Mouse (Mus musculus): Measurements from ENCODE around the gene Tspan17. TPM values are rescaled to one million over a fixed set of nuclear protein-coding genes. Genes with fewer than 3 reads are reported as not detected.
A peak's percentile ranks its signal among the peaks of the same experiment; 100 is the strongest.

Gene Tspan17
- total RNA-seq (2022), result 10 to 100 TPM; 79.3 to 92.1 (median 82.9) TPM

GRCm38 (mm10) chr13:54788740-54789560 is at the start of gene Tspan17:
Gene Tspan17 (plus strand): TSS chr13:54789377.
- peak; percentile 94 to 96 for DNase-seq (ENCODE audit: low spot score in 2 of 2)

DNA sequence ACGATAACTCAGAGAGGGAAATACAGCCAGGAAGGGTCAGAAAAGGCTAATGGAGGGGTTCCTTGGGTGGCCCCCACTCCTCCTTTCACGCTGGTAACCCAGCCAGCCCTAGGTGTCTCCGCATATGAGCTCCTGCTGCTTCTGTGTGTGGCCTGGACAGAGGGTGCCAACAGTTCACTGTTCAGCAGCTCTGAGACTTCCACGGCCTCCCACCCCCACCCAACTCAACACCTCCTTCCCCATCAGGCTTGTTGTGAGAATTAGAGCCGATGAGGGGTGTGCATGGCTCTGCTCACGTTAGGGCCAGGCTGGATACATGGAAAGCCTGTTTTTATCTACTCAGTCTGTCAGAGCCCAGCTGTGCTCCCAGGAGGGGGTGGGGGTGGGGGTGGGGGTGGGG is 43.1 kb upstream of the Tspan17 start:
- peak in 1 of 2 experiments; percentile 7 for DNase-seq (ENCODE audit: low spot score in 2 of 2)

DNA sequence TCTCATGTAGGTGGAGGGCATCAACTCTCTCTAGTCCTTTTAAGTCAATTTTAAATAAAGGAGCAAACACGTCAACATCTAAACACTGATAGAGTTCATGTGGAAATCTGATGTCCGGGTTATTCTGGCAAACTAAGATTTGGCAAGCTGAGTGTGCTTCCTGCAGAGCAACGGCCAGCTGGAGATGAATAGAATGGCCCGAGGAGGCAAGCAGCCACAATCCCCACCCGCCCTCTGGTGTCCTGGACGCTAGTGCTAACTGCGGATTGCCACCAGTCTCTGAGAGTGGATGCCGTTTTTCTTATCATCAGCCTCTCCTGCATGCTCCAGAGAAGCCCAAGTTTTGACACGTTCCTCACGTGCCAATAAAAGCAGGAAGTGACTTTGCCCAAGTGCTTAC is 42.3 kb upstream of the Tspan17 start:
- DNase-seq (ENCODE audit: low spot score in 2 of 2), result no peak

GRCm38 (mm10) chr13:54748190-54748589 is 41.0 kb upstream of the Tspan17 start:
- peak in 1 of 2 experiments; percentile 15 for DNase-seq (ENCODE audit: low spot score in 2 of 2)

- peak in 1 of 2 experiments; percentile 8 for DNase-seq (ENCODE audit: low spot score in 2 of 2)
Observed at GRCm38 (mm10) chr13:54748721-54749060, 40.5 kb upstream of the Tspan17 start.

- peak in 1 of 2 experiments; percentile 20 for DNase-seq (ENCODE audit: low spot score in 2 of 2)
Observed at GRCm38 (mm10) chr13:54749061-54749863, 39.9 kb upstream of the Tspan17 start.

DNA sequence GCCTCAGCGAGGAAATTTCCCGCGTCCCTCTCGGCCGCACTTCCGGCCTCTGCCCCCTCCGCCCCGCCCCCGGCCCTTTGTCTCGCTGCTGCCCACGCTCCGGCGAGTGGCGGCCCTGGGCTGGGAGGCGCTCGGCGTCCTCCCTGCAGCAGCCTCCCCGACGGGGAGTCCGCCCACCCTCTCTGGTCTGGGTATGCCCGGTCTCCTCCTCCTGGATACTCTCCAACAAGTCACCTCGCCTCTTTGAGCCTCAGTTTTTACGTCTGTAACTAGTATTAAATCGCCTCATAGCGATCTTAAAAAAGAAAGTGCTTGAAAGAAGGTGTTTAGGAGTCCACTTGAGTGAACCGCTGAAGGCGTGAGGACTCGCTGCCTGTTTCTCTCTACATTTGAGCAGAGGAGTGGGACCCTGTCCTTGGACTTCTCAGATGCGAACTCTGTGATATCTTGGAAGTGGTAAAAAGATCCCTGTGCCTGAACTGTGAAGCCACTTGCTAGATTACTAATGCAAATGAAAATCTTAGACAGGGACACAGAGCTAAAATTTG is 39.2 kb upstream of the Tspan17 start, which contains the start of gene Gprin1:
Gene Gprin1 (minus strand): TSS at position 11 of the 548 bp plus-strand sequence.
- DNase-seq (ENCODE audit: low spot score in 2 of 2), result no peak

- no peak for DNase-seq (ENCODE audit: low spot score in 2 of 2)
Observed at GRCm38 (mm10) chr13:54750699-54751098, 38.5 kb upstream of the Tspan17 start.

DNA sequence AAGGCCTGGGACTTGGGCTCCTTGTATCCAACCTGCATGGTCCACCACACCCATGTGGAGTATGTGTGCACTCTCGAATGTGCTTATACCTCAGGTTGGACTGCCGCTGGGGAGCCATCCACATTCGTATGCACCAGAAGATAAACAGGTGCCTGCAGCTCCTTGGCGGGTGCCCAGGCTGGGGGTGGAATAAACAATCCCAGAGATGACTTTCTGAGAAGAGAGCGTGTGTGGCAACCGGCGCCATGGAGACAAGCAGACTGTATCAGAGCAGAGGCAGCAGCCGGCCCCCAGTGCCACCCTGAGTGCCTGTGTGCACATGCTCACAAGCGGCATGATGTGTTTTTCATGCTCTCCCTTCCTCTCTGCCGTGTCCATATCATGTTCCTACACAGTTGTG is 36.5 kb upstream of the Tspan17 start:
- DNase-seq (ENCODE audit: low spot score in 2 of 2), result peak; percentile 91 to 92

DNA sequence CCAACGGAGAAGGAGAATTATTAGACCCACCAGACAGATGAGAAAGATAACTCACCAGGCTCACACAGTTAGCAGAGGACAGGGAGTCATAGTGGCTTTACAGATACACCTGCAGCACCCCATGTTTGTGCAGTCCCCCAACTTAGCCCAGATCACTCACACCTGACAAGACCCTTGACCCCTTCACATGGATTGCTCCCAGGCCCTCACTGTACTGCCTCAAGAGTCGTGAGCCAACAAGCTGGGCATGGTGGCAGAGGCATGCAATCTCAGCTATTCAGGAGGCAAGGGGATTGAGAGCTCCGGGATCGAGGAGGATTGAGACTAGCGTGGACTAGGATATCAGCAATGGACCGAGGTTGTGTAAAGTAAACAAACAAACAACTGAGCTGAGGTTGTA is 35.4 kb upstream of the Tspan17 start:
- no peak for DNase-seq (ENCODE audit: low spot score in 2 of 2)

DNA sequence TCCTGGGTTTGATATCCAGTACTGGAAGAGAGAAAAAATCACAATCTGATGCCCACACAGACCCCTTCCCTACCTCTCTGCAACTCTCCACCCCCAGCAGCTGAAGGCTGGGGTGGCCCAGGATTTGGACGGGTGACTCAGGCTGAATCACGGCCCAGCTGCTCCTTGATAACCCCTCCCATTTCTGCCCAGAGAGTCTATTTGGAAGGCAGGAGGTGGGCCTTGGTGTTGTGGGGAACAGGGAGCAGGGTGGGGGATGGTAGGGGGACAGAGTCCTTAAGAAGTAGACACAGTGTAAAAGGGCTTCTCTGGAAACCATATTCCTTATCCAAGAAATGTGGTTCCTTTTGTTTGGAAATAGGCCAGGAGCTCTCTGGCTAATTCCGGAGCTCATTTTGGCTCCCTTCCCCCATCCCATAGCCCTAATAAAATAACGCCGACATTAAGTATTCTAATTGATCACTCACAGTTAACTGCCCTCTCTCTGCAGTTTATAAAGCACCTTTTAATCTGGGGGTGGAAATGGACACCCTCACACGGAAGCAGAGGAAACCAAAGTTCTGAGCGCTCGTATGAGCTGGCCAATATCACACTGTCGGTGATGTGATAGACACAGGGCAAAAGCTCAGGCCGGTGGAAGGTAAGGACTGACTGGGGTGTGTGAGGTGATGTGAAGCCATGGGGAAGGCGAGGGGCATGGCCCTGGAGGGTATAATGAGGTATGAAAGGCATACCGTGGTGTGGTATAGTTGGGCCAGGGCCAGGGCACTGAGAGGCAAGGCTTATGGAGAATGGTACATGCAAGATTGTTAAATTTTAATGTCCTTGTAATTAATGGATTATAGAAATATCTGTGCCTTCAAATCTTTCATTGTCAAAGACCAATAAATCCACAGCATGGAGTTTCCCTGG is 34.8 kb upstream of the Tspan17 start:
- peak in 1 of 2 experiments; percentile 20 for DNase-seq (ENCODE audit: low spot score in 2 of 2)

GRCm38 (mm10) chr13:54755201-54755830 is 33.9 kb upstream of the Tspan17 start:
- DNase-seq (ENCODE audit: low spot score in 2 of 2), result peak in 1 of 2 experiments; percentile 48

GRCm38 (mm10) chr13:54756156-54756712 is 32.9 kb upstream of the Tspan17 start:
- DNase-seq (ENCODE audit: low spot score in 2 of 2), result peak in 1 of 2 experiments; percentile 7

- no peak for DNase-seq (ENCODE audit: low spot score in 2 of 2)
Observed at GRCm38 (mm10) chr13:54757093-54757830, 31.9 kb upstream of the Tspan17 start.

DNA sequence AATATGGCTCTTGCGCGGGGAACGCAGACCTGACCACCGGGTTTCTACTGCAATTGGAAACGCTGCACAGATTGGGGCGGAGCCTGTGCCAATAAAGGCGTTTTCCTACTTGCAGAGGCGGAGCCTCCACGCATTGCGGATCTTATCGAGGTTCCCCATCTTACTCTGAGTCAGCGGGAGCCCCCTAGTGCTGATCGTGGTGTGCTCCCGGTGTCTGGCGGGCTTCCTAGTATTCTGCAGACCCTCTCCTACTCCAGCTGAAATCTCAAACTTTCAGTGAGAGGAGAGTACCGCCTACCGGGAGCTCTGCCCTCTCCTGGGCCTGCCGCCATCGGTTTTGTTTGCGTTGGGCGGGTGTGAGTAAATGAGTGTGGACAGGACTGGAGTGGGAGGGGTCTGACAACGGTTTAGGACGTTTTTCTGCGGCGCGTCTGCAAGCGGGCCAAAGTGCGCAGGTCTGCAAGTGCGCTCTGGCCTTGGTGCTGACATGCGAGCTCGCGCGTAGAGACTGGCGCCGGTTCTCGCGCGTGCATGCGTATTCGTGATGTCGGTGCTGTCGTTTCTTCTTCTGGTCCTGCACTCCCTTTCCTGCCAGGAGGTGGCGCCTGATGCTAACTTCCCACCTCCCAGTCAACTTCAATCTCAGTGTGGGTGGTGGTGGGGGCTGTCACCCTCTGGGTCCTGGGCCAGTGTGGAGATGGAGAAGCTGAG is 31.0 kb upstream of the Tspan17 start:
- peak; percentile 89 to 90 for DNase-seq (ENCODE audit: low spot score in 2 of 2)

GRCm38 (mm10) chr13:54758756-54759470 is 30.3 kb upstream of the Tspan17 start:
- DNase-seq (ENCODE audit: low spot score in 2 of 2), result peak in 1 of 2 experiments; percentile 13

DNA sequence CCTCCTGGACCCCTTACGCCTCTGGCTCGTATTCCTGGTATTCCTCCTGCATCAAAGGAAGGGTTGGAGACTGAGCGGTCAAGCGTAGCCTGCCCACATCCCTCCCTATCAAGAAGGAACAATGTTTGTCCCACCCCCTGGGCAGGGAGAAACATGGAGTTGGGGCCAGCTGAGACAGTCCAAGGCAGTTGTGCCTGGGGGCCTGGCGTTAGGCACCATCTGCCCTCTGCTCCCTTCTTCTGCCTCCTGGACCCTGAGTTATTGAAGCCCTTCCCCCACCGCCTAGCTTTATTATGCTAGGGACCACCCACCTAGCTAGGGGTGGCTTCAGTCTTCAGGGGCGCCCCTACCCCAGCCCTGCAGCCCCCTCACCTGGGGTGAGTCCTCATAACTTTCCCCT is 29.7 kb upstream of the Tspan17 start:
- peak in 1 of 2 experiments; percentile 22 for DNase-seq (ENCODE audit: low spot score in 2 of 2)

Data from layer of hippocampus, adult 8-10 months (tissue).